Mouse (Mus musculus) heart, embryonic 10.5 days (tissue): ENCODE measurements around the gene Fam69b. TPM values are rescaled to one million over a fixed set of nuclear protein-coding genes. Genes with fewer than 3 reads are reported as not detected.

Experiments
- DNase-seq: peaks from one replicate; pipeline ENCODE4 v3.0.0-alpha.2; 2017; ENCODE audit warnings: low spot score
- H3K27ac ChIP-seq: fragments of 300-500 bp; sonication (generic); 2 replicates; pipeline ENCODE4 v1.5.1; 2016; ENCODE audit warnings: mild to moderate bottlenecking
- H3K27me3 ChIP-seq: fragments of 300-500 bp; sonication (generic); 2 replicates; pipeline ENCODE4 v1.6.1; 2016; ENCODE audit warnings: mild to moderate bottlenecking; ENCODE audit not compliant: poor library complexity, insufficient read depth, severe bottlenecking
- H3K36me3 ChIP-seq: fragments of 300-500 bp; sonication (generic); 2 replicates; pipeline ENCODE4 v1.6.1; 2016; ENCODE audit warnings: mild to moderate bottlenecking, moderate library complexity
- H3K4me1 ChIP-seq: fragments of 300-500 bp; sonication (generic); 2 replicates; pipeline ENCODE4 v1.6.1; 2016; ENCODE audit warnings: mild to moderate bottlenecking
- H3K4me3 ChIP-seq: fragments of 300-500 bp; sonication (generic); 2 replicates; pipeline ENCODE4 v1.5.1; 2016; ENCODE audit warnings: mild to moderate bottlenecking, moderate library complexity
- H3K9me3 ChIP-seq: fragments of 300-500 bp; sonication (generic); 2 replicates; pipeline ENCODE4 v1.6.1; 2016; ENCODE audit warnings: mild to moderate bottlenecking, moderate library complexity
- WGBS: fragments of 180-500 bp; shearing (Covaris S2); methylation state at CpG from one replicate; pipeline ENCODE4 v1.1.7; 2016; 5-methylcytosine and 5-hydroxymethylcytosine counted together
- polyA plus RNA-seq: library from polyadenylated mRNA; unstranded; fragments of >200 nt; fragmentation: Nextera tagmentation; extraction: Ambion mirVana; gene quantifications from 2 replicates; pipeline ENCODE4 v1.2.1, GENCODE M21; 2016

Fam69b gene
- polyA plus RNA-seq, 1 experiment from 2014 or later, result 18.2 TPM

GRCm38 (mm10) chr2:26602631-26603030 is 25.6 kb upstream of the Fam69b start:
- no peak for DNase-seq
- 80% methylated on average over 5 of the region's 5 CpGs for WGBS
- no peak overlapping the region for H3K27ac ChIP-seq
- no peaks in the 10 kb centered on the region for H3K36me3 ChIP-seq
- peak overlapping the region; percentile 78 for H3K4me3 ChIP-seq
- no peaks in the 10 kb centered on the region for H3K9me3 ChIP-seq
- peaks cover 11% of the 10 kb centered on the region for H3K27me3 ChIP-seq
- H3K4me1 ChIP-seq, result peaks cover 44% of the 10 kb centered on the region

GRCm38 (mm10) chr2:26603159-26603558 is 25.1 kb upstream of the Fam69b start:
- no peaks in the 10 kb centered on the region for H3K36me3 ChIP-seq
- peaks cover 46% of the 10 kb centered on the region for H3K4me1 ChIP-seq
- no peaks in the 10 kb centered on the region for H3K9me3 ChIP-seq
- peak overlapping the region; percentile 78 for H3K4me3 ChIP-seq
- peak overlapping the region; percentile 90 for H3K27ac ChIP-seq
- H3K27me3 ChIP-seq, result peaks cover 12% of the 10 kb centered on the region
- DNase-seq, result no peak
- WGBS, result 13% methylated on average over 6 of the region's 6 CpGs

- peak; percentile 91 for DNase-seq
- WGBS, result under 1% methylated on average over 96 of the region's 103 CpGs
- Histone ChIP-seq H3K27me3 (peaks cover 12% of the 10 kb centered on the region), H3K36me3 (no peaks in the 10 kb centered on the region), H3K4me3 (peak within 1 kb of the TSS; percentile 78), H3K4me1 (peaks cover 46% of the 10 kb centered on the region), H3K9me3 (no peaks in the 10 kb centered on the region), H3K27ac (peak within 1 kb of the TSS; percentile 90)
Observed at GRCm38 (mm10) chr2:26603720-26604671, 24.3 kb upstream of the Fam69b start, which contains the start of gene Agpat2. Gene Agpat2, minus strand, starts transcription at chr2:26604417.

- WGBS, result 78% methylated on average over 8 of the region's 8 CpGs
- Histone ChIP-seq H3K27ac (no peak overlapping the region), H3K9me3 (no peaks in the 10 kb centered on the region), H3K4me3 (no peak overlapping the region), H3K27me3 (peaks cover 16% of the 10 kb centered on the region), H3K4me1 (peaks cover 49% of the 10 kb centered on the region), H3K36me3 (no peaks in the 10 kb centered on the region)
- no peak for DNase-seq
Observed at GRCm38 (mm10) chr2:26605331-26605730, 22.9 kb upstream of the Fam69b start.

GRCm38 (mm10) chr2:26606579-26606978 is 21.7 kb upstream of the Fam69b start:
- no peak overlapping the region; the same call in 1 of the 2 replicates for H3K27ac ChIP-seq
- no peaks in the 10 kb centered on the region for H3K9me3 ChIP-seq
- no peak overlapping the region for H3K4me3 ChIP-seq
- WGBS, result 60% methylated on average over 3 of the region's 3 CpGs
- no peaks in the 10 kb centered on the region for H3K36me3 ChIP-seq
- H3K4me1 ChIP-seq, result peaks cover 45% of the 10 kb centered on the region
- DNase-seq, result no peak
- peaks cover 16% of the 10 kb centered on the region for H3K27me3 ChIP-seq

- H3K4me1 ChIP-seq, result peaks cover 45% of the 10 kb centered on the region
- no peak for DNase-seq
- no peaks in the 10 kb centered on the region for H3K36me3 ChIP-seq
- H3K9me3 ChIP-seq, result no peaks in the 10 kb centered on the region
- H3K27ac ChIP-seq, result peak overlapping the region; percentile 26; the same call in 1 of the 2 replicates
- no peak overlapping the region for H3K4me3 ChIP-seq
- peaks cover 16% of the 10 kb centered on the region for H3K27me3 ChIP-seq
- 42% methylated on average over 6 of the region's 6 CpGs for WGBS
Observed at GRCm38 (mm10) chr2:26607056-26607910, 21.0 kb upstream of the Fam69b start.

GRCm38 (mm10) chr2:26608781-26609180 is 19.5 kb upstream of the Fam69b start:
- Histone ChIP-seq H3K4me1 (peaks cover 33% of the 10 kb centered on the region), H3K27me3 (peaks cover 8% of the 10 kb centered on the region; the same call in 1 of the 2 replicates), H3K36me3 (no peaks in the 10 kb centered on the region), H3K4me3 (no peak overlapping the region), H3K27ac (no peak overlapping the region), H3K9me3 (no peaks in the 10 kb centered on the region)
- DNase-seq, result no peak

GRCm38 (mm10) chr2:26609261-26609661 is 19.0 kb upstream of the Fam69b start:
- H3K27me3 ChIP-seq, result peaks cover 8% of the 10 kb centered on the region; the same call in 1 of the 2 replicates
- no peaks in the 10 kb centered on the region for H3K36me3 ChIP-seq
- H3K9me3 ChIP-seq, result no peaks in the 10 kb centered on the region
- H3K4me1 ChIP-seq, result peaks cover 28% of the 10 kb centered on the region
- no peak overlapping the region for H3K27ac ChIP-seq
- no peak overlapping the region for H3K4me3 ChIP-seq
- no peak for DNase-seq

GRCm38 (mm10) chr2:26610526-26610925 is 17.7 kb upstream of the Fam69b start:
- Histone ChIP-seq H3K27ac (no peak overlapping the region), H3K27me3 (peaks cover 8% of the 10 kb centered on the region; the same call in 1 of the 2 replicates), H3K9me3 (no peaks in the 10 kb centered on the region), H3K36me3 (no peaks in the 10 kb centered on the region), H3K4me1 (peaks cover 24% of the 10 kb centered on the region), H3K4me3 (no peak overlapping the region)
- WGBS, result 76% methylated on average over 3 of the region's 3 CpGs
- DNase-seq, result no peak

GRCm38 (mm10) chr2:26611054-26611453 is 17.2 kb upstream of the Fam69b start:
- H3K27me3 ChIP-seq, result peaks cover 8% of the 10 kb centered on the region; the same call in 1 of the 2 replicates
- no peak for DNase-seq

GRCm38 (mm10) chr2:26611896-26612295 is 16.4 kb upstream of the Fam69b start:
- no peaks in the 10 kb centered on the region for H3K36me3 ChIP-seq
- peaks cover 8% of the 10 kb centered on the region; the same call in 1 of the 2 replicates for H3K27me3 ChIP-seq
- no peaks in the 10 kb centered on the region for H3K9me3 ChIP-seq
- H3K4me3 ChIP-seq, result no peak overlapping the region
- H3K27ac ChIP-seq, result no peak overlapping the region
- DNase-seq, result no peak
- peaks cover 14% of the 10 kb centered on the region for H3K4me1 ChIP-seq

More at GRCm38 (mm10) chr2:26611054-26611453, 17.2 kb upstream of the Fam69b start:
- Histone ChIP-seq H3K4me1 (peaks cover 23% of the 10 kb centered on the region), H3K4me3 (no peak overlapping the region), H3K9me3 (no peaks in the 10 kb centered on the region), H3K36me3 (no peaks in the 10 kb centered on the region), H3K27ac (no peak overlapping the region)

- WGBS, result 74% methylated on average over 5 of the region's 5 CpGs
- Histone ChIP-seq H3K9me3 (no peaks in the 10 kb centered on the region), H3K27ac (no peak overlapping the region), H3K4me3 (no peak overlapping the region), H3K4me1 (peaks cover 17% of the 10 kb centered on the region), H3K36me3 (no peaks in the 10 kb centered on the region), H3K27me3 (0 out of 2 replicates have a peak, but pooled peaks cover 9% of the 10 kb centered on the region)
- DNase-seq, result no peak
Observed at GRCm38 (mm10) chr2:26614903-26615302, 13.4 kb upstream of the Fam69b start.
